Mouse (Mus musculus) stomach, embryonic 14.5 days (tissue): ENCODE measurements around the gene Map4k3. TPM values are rescaled to one million over a fixed set of nuclear protein-coding genes. Genes with fewer than 3 reads are reported as not detected.
"Not testable (repeated sequence)": the region's sequence is repeated elsewhere in the genome, so short reads cannot be mapped to it uniquely, and the experiment has no call there.

Experiments
- ATAC-seq: fragments of 200-750 bp; cut with Nextera tagmentation; 2 replicates; pipeline ENCODE4 v1.8.0; 2017; ENCODE audit warnings: low read depth, moderate TSS enrichment; ENCODE audit not compliant: insufficient number of reproducible peaks, insufficient read depth, low FRiP score
- H3K27ac ChIP-seq: fragments of 300-500 bp; sonication (generic); 2 replicates; pipeline ENCODE4 v1.5.1; 2014; ENCODE audit warnings: mild to moderate bottlenecking, low read length, moderate library complexity, mixed read lengths
- H3K27me3 ChIP-seq: fragments of 300-500 bp; sonication (generic); 2 replicates; pipeline ENCODE4 v1.6.1; 2014; ENCODE audit warnings: low read length, control low read depth, mixed read lengths; ENCODE audit not compliant: control insufficient read depth, insufficient read depth
- H3K36me3 ChIP-seq: fragments of 300-500 bp; sonication (generic); 2 replicates; pipeline ENCODE4 v1.6.1; 2014; ENCODE audit warnings: mild to moderate bottlenecking, control low read depth, low read length, moderate library complexity, mixed read lengths; ENCODE audit not compliant: control insufficient read depth, insufficient read depth
- H3K4me1 ChIP-seq: fragments of 300-500 bp; sonication (generic); 2 replicates; pipeline ENCODE4 v1.6.1; 2014; ENCODE audit warnings: low read length, control low read depth, mixed read lengths; ENCODE audit not compliant: control insufficient read depth, insufficient read depth
- H3K4me2 ChIP-seq: fragments of 300-500 bp; sonication (generic); replicated peaks from 2 replicates; pipeline ENCODE4 v1.6.1; 2014; ENCODE audit warnings: low read depth, low read length, control low read depth
- H3K4me3 ChIP-seq: fragments of 300-500 bp; sonication (generic); 2 replicates; pipeline ENCODE4 v1.5.1; 2014; ENCODE audit warnings: low read depth, low read length, control low read depth
- H3K9ac ChIP-seq: fragments of 300-500 bp; sonication (generic); replicated peaks from 2 replicates; pipeline ENCODE4 v1.6.1; 2014; ENCODE audit warnings: low read depth, mild to moderate bottlenecking, control low read depth, low read length, moderate library complexity, mixed read lengths
- H3K9me3 ChIP-seq: fragments of 300-500 bp; sonication (generic); 2 replicates; pipeline ENCODE4 v1.6.1; 2016; ENCODE audit warnings: low read depth, low read length, control low read depth; ENCODE audit not compliant: control insufficient read depth
- WGBS: fragments of 180-500 bp; shearing (Covaris S2); extraction: QIAGEN DNeasy Blood & Tissue Kit; methylation state at CpG from one replicate; pipeline ENCODE4 v1.1.7; 2014; 5-methylcytosine and 5-hydroxymethylcytosine counted together
- polyA plus RNA-seq: library from polyadenylated mRNA; unstranded; fragments of >200 nt; fragmentation: Nextera tagmentation; extraction: Ambion mirVana; gene quantifications from 2 replicates; pipeline ENCODE4 v1.2.1, GENCODE M21; 2014

Map4k3 gene
- polyA plus RNA-seq, 1 experiment from 2014 or later, result 39.5 TPM

DNA sequence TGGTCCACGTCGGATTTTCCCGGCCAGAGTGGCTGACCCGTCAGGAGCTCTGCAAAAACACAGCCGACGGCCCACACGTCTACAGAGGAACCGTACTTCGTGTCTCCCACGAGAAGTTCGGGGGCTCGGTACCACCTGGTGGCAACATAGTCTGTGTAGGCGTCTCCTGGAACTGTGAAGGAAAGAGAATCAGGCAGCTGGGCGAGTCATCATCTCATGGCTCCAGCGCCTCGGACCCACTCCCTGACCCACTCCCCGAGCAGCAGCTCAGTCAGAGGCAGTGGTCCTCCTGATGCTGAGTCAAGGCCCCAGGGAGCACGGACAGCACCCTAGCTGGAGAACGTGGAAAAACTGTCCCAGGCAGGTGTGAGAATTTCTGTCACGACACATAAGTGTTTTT lies 184.6 kb downstream of the Map4k3 start:
- H3K4me3 ChIP-seq, result no peak overlapping the region
- H3K27ac ChIP-seq, result no peak overlapping the region
- no peak overlapping the region for H3K9ac ChIP-seq
- H3K27me3 ChIP-seq, result no peaks in the 10 kb centered on the region
- H3K36me3 ChIP-seq, result no peaks in the 10 kb centered on the region
- H3K9me3 ChIP-seq, result no peaks in the 10 kb centered on the region
- H3K4me2 ChIP-seq, result no peak overlapping the region
- no peak for ATAC-seq
- H3K4me1 ChIP-seq, result no peaks in the 10 kb centered on the region
- WGBS, result 80% methylated on average over 20 of the region's 20 CpGs

DNA sequence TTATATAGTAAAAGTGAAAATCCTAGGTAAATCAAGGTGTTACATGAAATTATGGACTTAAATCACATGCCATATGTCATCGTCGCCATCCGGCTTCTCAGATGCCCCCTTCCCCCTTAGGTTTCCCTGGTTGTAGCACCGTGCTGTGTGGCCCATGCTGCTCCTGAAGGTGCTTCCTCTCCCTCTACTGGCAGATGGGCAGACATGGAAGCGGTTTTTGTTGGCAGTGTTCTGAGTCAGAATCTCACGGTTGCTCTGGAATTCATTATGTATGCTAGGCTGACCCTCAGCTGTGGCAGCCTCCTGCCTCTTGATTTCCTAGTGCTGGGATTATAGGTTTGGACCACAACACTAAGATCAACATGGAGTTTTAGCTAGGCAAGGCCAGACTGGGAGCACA lies 191.1 kb downstream of the Map4k3 start:
- H3K4me3 ChIP-seq, result no peak overlapping the region
- no peaks in the 10 kb centered on the region for H3K36me3 ChIP-seq
- H3K9ac ChIP-seq, result no peak overlapping the region
- WGBS, result 68% methylated on average over 6 of the region's 6 CpGs
- no peak for ATAC-seq
- no peaks in the 10 kb centered on the region for H3K4me1 ChIP-seq
- H3K27me3 ChIP-seq, result no peaks in the 10 kb centered on the region
- no peaks in the 10 kb centered on the region for H3K9me3 ChIP-seq
- no peak overlapping the region for H3K4me2 ChIP-seq
- no peak overlapping the region for H3K27ac ChIP-seq

GRCm38 (mm10) chr17:80535633-80536032 lies 192.7 kb downstream of the Map4k3 start:
- H3K4me1 ChIP-seq, result no peaks in the 10 kb centered on the region
- H3K9me3 ChIP-seq, result no peaks in the 10 kb centered on the region
- H3K4me2 ChIP-seq, result no peak overlapping the region
- no peak for ATAC-seq
- no peak overlapping the region for H3K27ac ChIP-seq
- 70% methylated on average over 6 of the region's 6 CpGs for WGBS
- no peak overlapping the region for H3K9ac ChIP-seq
- no peaks in the 10 kb centered on the region for H3K27me3 ChIP-seq
- no peaks in the 10 kb centered on the region for H3K36me3 ChIP-seq
- H3K4me3 ChIP-seq, result no peak overlapping the region

DNA sequence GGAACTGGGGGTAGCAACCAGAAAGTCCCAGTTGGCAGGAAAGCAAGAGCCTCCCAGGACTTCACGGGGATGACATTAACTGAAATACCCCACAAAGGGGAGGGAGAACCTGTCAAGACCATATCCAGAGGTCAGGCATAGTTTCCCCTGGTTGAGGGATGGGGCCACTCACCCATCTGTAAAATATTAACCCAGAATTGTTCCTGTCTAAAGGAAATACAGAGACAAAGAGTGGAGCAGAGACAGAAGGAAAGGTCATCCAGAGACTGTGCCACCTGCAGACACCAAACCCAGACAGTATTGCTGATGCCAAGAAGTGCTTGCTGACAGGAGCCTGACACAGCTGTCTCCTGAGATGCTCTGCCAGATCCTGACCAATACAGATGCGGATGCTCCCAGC lies 196.9 kb downstream of the Map4k3 start:
- H3K36me3 ChIP-seq, ATAC-seq, H3K4me3 ChIP-seq, H3K9me3 ChIP-seq, H3K27me3 ChIP-seq, H3K9ac ChIP-seq, H3K4me2 ChIP-seq, H3K4me1 ChIP-seq, H3K27ac ChIP-seq: not testable (repeated sequence)
- WGBS, result 51% methylated on average over 2 of the region's 2 CpGs

Other genes starting within 250 kb of the Map4k3 start
- 8.1 and 9.3 TPM in 2 replicates for gene Sos1, start 248.0 kb downstream of the Map4k3 start, polyA plus RNA-seq
- 0.20 and 0.23 TPM in 2 replicates for gene Cdkl4, start 150.7 kb downstream of the Map4k3 start, polyA plus RNA-seq
- 4.5 and 5.6 TPM in 2 replicates for gene Tmem178, start 216.1 kb upstream of the Map4k3 start, polyA plus RNA-seq